Mouse (Mus musculus) activated CD4-positive, CD25-positive, alpha-beta regulatory T cell, adult 4 months (primary cell): ENCODE data around the gene Sept6. TPM values are rescaled to one million over a fixed set of nuclear protein-coding genes. Genes with fewer than 3 reads are reported as not detected.

Source experiments
- ATAC-seq: one replicate; pipeline ENCODE4 v1.8.0; 2017
- polyA plus RNA-seq, 2 experiments: library from polyadenylated mRNA; unstranded; fragments of 100-300 nt; shearing (Covaris generic); gene quantifications; one replicate each; pipeline ENCODE4 v1.2.1; 2017

Gene Sept6
- polyA plus RNA-seq: 100 to 1,000 TPM; 146 to 160 TPM

- ATAC-seq: no peak
Observed at GRCm38 (mm10) chrX:36991694-36992093, at the start of gene Sept6. TSS of gene Sept6 (minus strand) at chrX:36991794.

- no peak for ATAC-seq
Observed at GRCm38 (mm10) chrX:37028378-37028777, 36.8 kb upstream of the Sept6 start.

GRCm38 (mm10) chrX:37023652-37024309, 32.2 kb upstream of the Sept6 start:
- ATAC-seq: no peak

- ATAC-seq: peak; percentile 40
Observed at GRCm38 (mm10) chrX:37022690-37023089, 31.1 kb upstream of the Sept6 start.

- ATAC-seq: no peak
Observed at GRCm38 (mm10) chrX:37019045-37019444, 27.5 kb upstream of the Sept6 start.

- ATAC-seq: no peak
Observed at GRCm38 (mm10) chrX:37018150-37018654, 26.6 kb upstream of the Sept6 start.

GRCm38 (mm10) chrX:37013870-37014269, 22.3 kb upstream of the Sept6 start:
- no peak for ATAC-seq

- no peak for ATAC-seq
Observed at GRCm38 (mm10) chrX:36991039-36991438, 555 bp downstream of the Sept6 start.

- no peak for ATAC-seq
Observed at GRCm38 (mm10) chrX:36989752-36990404, 1.7 kb downstream of the Sept6 start.

- ATAC-seq: peak; percentile 89
Observed at GRCm38 (mm10) chrX:36989234-36989751, 2.3 kb downstream of the Sept6 start.

GRCm38 (mm10) chrX:36988754-36989153, 2.8 kb downstream of the Sept6 start:
- ATAC-seq: no peak

- peak; percentile 19 for ATAC-seq
Observed at GRCm38 (mm10) chrX:36987851-36988250, 3.7 kb downstream of the Sept6 start.

- ATAC-seq: no peak
Observed at GRCm38 (mm10) chrX:36985041-36985440, 6.6 kb downstream of the Sept6 start.

GRCm38 (mm10) chrX:36983654-36984311, 7.8 kb downstream of the Sept6 start:
- no peak for ATAC-seq

GRCm38 (mm10) chrX:36982892-36983653, 8.5 kb downstream of the Sept6 start:
- no peak for ATAC-seq

- ATAC-seq: peak; percentile 84
Observed at GRCm38 (mm10) chrX:36980563-36981187, 10.9 kb downstream of the Sept6 start.

- ATAC-seq: no peak
Observed at GRCm38 (mm10) chrX:36977863-36978262, 13.7 kb downstream of the Sept6 start.

GRCm38 (mm10) chrX:36976980-36977379, 14.6 kb downstream of the Sept6 start:
- no peak for ATAC-seq

GRCm38 (mm10) chrX:36976272-36976671, 15.3 kb downstream of the Sept6 start:
- ATAC-seq: no peak

- ATAC-seq: no peak
Observed at GRCm38 (mm10) chrX:36974905-36975304, 16.7 kb downstream of the Sept6 start.

- ATAC-seq: no peak
Observed at GRCm38 (mm10) chrX:36972951-36973471, 18.6 kb downstream of the Sept6 start.

- no peak for ATAC-seq
Observed at GRCm38 (mm10) chrX:36971156-36971555, 20.4 kb downstream of the Sept6 start.
